Mouse (Mus musculus) cortical plate, adult 2 months (tissue): Measurements from ENCODE around the gene Gprc5b.

Experiments
- CTCF ChIP-seq: fragments of 200-500 bp; IDR thresholded peaks from 2 replicates; pipeline ENCODE4 v1.5.1; 2011; ENCODE audit warnings: mild to moderate bottlenecking, control low read depth, low read length; ENCODE audit not compliant: insufficient read depth; ENCODE audit errors: extremely low read depth
- POLR2A ChIP-seq: fragments of 200-500 bp; IDR thresholded peaks from 2 replicates; pipeline ENCODE4 v1.6.1; 2011; ENCODE audit warnings: mild to moderate bottlenecking, low read length, control low read depth; ENCODE audit not compliant: insufficient read depth; ENCODE audit errors: extremely low read depth

DNA sequence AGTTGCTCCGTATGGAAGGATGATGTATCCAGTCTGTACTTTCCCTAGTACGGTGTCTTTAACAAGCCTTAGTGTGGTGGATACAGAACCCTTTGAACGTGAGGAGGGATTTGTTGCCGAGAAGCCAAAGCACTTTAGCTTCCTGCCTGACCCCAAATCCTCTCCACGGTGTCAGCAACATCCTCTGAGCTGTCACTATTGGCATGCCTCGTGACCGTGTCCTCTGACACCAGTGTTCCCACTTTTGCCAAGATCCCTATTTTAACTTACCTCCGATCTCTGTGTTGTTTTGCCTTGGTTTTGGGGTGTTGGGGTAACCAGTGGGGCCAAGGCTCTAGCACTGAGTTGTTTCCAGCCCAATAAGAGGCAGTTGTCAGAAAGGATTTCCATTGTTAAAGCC lies 23.5 kb downstream of the Gprc5b start:
- TF ChIP-seq CTCF (no peak), POLR2A (no peak)
